Mouse (Mus musculus) liver, embryonic 18 days (tissue): ENCODE results near the gene Npat. TPM values are rescaled to one million over a fixed set of nuclear protein-coding genes. Genes with fewer than 3 reads are reported as not detected.

ENCODE experiments used
- polyA plus RNA-seq: library from polyadenylated mRNA; depleted of rRNA; stranded (reverse); fragments of >200 nt; gene quantifications from 2 replicates; pipeline ENCODE4 v1.2.3, GENCODE M21; 2012; rRNA removed

The Npat gene
- polyA plus RNA-seq: 3.4 and 3.8 TPM in 2 replicates

GRCm38 (mm10) chr9:53536558-53537320, at the start of gene Npat, which contains the start of gene Atm:
Gene Npat (plus strand): TSS chr9:53537047.
Gene Atm (minus strand): TSS chr9:53536740.

GRCm38 (mm10) chr9:53609968-53610781, 73.3 kb downstream of the Npat start, which contains the start of gene Acat1:
Gene Acat1 (minus strand): TSS chr9:53610382.

Other genes with a start within 250 kb of the Npat start
- 0.30 and 0.32 TPM in 2 replicates for gene Exph5, start 235.4 kb upstream of the Npat start, polyA plus RNA-seq
- 2.2 and 2.3 TPM in 2 replicates for gene Kdelc2, start 153.0 kb upstream of the Npat start, polyA plus RNA-seq
- gene 4930550C14Rik, start 134.7 kb upstream of the Npat start, polyA plus RNA-seq: 0.14 and 0.19 TPM in 2 replicates
- gene Atm, start 307 bp upstream of the Npat start, polyA plus RNA-seq: 1.6 TPM in 2 replicates
- 337 and 351 TPM in 2 replicates for gene Acat1, start 73.3 kb downstream of the Npat start, polyA plus RNA-seq
- 3.3 and 3.4 TPM in 2 replicates for gene Cul5, start 133.0 kb downstream of the Npat start, polyA plus RNA-seq
- gene Rab39, start 169.2 kb downstream of the Npat start, polyA plus RNA-seq: 0.48 and 0.55 TPM in 2 replicates
- gene Slc35f2, start 234.5 kb downstream of the Npat start, polyA plus RNA-seq: 0.23 and 0.29 TPM in 2 replicates